Mouse (Mus musculus): ENCODE measurements around the gene Gm49450. TPM values are rescaled to one million over a fixed set of nuclear protein-coding genes. Genes with fewer than 3 reads are reported as not detected.
A peak's percentile ranks its signal among the peaks of the same experiment; 100 is the strongest.
"Not testable (repeated sequence)": the region's sequence is repeated elsewhere in the genome, so short reads cannot be mapped to it uniquely, and the experiment has no call there.

The Gm49450 gene
- total RNA-seq, 2 experiments from 2014 or later: not detected

GRCm38 (mm10) chr15:98930017-98930734 is 23.2 kb downstream of the Gm49450 start:
- DNase-seq (ENCODE audit: extremely low spot score in 1 of 2, low spot score in 1 of 2): no peak

GRCm38 (mm10) chr15:98928598-98929240 is 24.6 kb downstream of the Gm49450 start:
- peak; percentile 36 to 65 for DNase-seq (ENCODE audit: extremely low spot score in 1 of 2, low spot score in 1 of 2)

GRCm38 (mm10) chr15:98927566-98927965 is 25.8 kb downstream of the Gm49450 start:
- no peak for DNase-seq (ENCODE audit: extremely low spot score in 1 of 2, low spot score in 1 of 2)

DNA sequence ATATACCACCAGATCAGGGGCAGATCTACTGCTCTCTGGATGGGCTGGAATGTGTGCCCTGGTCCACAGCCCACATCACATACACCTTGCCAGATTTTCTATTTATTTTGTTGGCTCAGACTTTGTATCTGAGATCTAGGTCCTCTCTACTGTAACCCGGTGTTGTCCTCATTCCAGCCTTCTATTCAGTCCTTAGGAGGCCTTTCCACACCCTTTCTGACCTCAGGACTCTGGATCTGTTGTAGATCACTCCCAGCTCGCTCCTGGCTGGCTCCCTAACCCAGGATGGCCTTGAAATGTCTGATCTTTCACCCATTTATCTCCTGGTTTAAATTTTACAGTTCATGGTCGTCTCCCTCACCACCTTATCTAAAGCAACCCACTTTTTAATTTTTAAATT is 28.7 kb downstream of the Gm49450 start:
- no peak for DNase-seq (ENCODE audit: extremely low spot score in 1 of 2, low spot score in 1 of 2)

- no peak for DNase-seq (ENCODE audit: extremely low spot score in 1 of 2, low spot score in 1 of 2)
These were observed 30.3 kb downstream of the Gm49450 start for GRCm38 (mm10) chr15:98923031-98923537.

GRCm38 (mm10) chr15:98922581-98922980 is 30.8 kb downstream of the Gm49450 start:
- no peak for DNase-seq (ENCODE audit: extremely low spot score in 1 of 2, low spot score in 1 of 2)

DNA sequence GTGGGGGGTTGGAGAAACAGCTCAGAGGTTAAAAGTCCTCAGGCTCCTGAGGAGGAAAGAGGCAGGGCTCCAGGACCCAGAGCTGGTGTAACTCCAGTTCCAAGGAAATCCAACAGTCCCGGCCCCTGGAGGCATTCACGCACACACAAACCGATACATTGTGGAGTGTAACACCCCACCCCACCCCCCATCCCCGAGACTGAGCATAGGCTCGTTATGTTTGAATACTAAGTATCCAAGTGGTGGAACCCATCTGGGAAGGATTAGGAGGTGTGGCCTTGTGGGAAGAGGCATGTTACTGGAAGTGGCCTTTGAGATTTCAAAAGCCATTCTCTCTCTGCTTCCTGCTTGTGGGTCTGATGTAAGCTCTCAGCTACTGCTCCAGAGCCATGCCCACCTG is 31.8 kb downstream of the Gm49450 start:
- DNase-seq (ENCODE audit: extremely low spot score in 1 of 2, low spot score in 1 of 2): no peak

GRCm38 (mm10) chr15:98918499-98918895 is 34.9 kb downstream of the Gm49450 start:
- DNase-seq (ENCODE audit: extremely low spot score in 1 of 2, low spot score in 1 of 2): not testable (repeated sequence)

DNA sequence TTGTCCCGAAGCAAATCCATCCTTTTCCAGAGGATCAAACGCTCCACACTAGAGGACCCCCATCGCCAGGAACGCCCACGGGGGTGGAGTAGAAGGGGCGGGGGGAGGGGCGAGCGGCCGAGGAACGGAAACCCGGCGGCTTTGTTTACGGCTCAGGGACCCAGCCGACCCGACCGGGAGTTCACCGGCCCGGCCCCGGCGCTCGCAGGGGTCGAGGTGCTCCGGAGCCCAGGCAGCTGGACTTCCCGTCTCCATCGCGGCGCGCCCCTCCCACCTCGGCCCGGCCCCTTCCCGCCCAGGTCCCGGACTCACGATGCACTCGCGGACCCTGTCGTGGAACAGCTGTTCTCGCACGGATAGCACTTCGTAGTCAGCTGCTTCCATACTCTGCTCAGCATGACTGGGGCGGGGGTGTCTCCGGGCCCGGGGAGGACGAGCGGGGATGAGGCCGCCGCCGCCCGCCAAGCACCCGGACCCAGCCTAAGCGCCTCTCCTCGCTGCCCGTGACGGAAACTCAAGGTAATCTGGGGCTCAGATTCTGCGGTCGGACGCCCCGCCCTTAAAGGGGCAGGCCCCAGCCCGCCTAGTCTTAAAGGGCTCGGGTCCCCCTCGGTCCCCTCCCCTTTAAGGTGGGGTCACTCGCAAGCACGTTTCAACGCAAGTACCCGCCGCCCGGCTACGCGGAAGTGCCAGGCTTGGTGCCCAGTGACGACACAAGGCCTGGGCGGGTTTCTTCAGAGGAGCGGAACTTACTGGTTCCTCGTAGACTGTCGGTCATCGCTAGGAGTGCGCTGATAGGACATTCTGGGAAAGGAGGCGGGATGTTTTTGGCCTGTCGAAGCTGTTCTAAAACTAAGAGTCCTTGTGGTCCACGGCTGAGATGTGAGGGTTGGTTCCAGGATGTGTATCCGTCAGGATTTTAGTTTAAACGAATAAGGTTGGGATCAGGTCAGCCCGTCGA is 35.5 kb downstream of the Gm49450 start, which contains the start of gene Lmbr1l:
TSS of gene Lmbr1l (minus strand) at position 694 of the 961 bp plus-strand sequence.
- DNase-seq (ENCODE audit: extremely low spot score in 1 of 2, low spot score in 1 of 2): peak; percentile 93 to 97

DNA sequence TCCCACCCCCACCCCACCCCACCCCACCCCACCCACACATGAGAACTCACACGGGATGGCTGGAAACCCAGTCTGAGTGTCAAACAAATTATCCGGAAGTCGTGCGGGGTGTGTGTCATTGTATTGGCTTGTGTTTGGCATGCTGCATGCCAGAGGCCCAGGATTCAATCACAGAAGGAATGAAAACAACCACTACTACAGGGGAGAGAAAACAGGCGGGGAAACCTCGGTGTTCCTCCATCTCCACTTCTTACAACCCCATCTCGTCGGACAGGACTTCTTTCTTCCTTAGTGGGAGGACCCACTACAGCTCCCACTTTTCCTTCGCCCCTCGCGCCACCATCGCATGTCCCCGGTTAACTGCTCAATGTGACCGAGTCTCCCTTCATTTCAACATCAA is 36.3 kb downstream of the Gm49450 start:
- DNase-seq (ENCODE audit: extremely low spot score in 1 of 2, low spot score in 1 of 2): no peak

DNA sequence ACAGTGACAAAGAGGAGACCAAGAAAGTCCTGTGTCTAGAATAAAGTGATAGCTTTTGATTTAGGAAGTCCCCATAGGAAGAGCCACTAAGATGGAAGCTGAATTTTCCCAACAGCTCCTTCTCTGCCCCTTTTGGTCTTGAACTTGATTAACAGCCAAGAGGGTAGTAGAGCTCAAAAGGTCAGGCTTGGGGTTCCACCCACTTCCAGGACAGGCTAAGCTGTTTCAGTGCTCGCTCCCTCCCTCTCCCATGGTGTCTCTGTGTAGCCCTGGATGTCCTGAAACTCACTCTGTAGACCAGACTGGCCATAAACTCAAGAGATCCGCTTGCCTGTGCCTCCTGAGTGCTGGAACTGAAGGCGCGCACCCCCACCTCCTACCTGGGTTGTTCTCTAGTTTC is 37.3 kb downstream of the Gm49450 start:
- DNase-seq (ENCODE audit: extremely low spot score in 1 of 2, low spot score in 1 of 2): no peak

- no peak for DNase-seq (ENCODE audit: extremely low spot score in 1 of 2, low spot score in 1 of 2)
These were observed 38.4 kb downstream of the Gm49450 start for GRCm38 (mm10) chr15:98914903-98915302.

GRCm38 (mm10) chr15:98904692-98905091 is 48.7 kb downstream of the Gm49450 start:
- DNase-seq (ENCODE audit: extremely low spot score in 1 of 2, low spot score in 1 of 2): peak in 1 of 2 experiments; percentile 49

DNA sequence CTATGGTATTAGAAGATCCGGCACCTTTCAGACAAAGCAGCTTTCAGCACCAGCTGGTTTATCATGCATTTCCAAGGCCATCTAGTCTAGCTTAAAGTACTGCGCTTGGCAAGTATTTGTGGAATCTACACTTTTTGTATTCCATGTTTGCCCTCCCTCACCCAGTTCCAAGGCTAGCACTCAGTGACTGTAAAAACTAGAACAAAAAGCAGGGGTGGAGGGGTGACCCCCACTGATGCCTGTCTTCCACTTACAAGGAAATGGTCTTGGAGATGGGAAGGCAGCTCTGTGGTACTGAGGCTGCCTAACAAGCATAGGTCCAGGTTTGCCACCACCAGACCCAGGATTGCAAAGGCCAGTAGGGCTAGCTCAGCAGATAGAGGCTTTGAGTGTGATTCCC is 50.8 kb downstream of the Gm49450 start:
- DNase-seq (ENCODE audit: extremely low spot score in 1 of 2, low spot score in 1 of 2): no peak

GRCm38 (mm10) chr15:98901530-98901929 is 51.8 kb downstream of the Gm49450 start:
- DNase-seq (ENCODE audit: extremely low spot score in 1 of 2, low spot score in 1 of 2): no peak

DNA sequence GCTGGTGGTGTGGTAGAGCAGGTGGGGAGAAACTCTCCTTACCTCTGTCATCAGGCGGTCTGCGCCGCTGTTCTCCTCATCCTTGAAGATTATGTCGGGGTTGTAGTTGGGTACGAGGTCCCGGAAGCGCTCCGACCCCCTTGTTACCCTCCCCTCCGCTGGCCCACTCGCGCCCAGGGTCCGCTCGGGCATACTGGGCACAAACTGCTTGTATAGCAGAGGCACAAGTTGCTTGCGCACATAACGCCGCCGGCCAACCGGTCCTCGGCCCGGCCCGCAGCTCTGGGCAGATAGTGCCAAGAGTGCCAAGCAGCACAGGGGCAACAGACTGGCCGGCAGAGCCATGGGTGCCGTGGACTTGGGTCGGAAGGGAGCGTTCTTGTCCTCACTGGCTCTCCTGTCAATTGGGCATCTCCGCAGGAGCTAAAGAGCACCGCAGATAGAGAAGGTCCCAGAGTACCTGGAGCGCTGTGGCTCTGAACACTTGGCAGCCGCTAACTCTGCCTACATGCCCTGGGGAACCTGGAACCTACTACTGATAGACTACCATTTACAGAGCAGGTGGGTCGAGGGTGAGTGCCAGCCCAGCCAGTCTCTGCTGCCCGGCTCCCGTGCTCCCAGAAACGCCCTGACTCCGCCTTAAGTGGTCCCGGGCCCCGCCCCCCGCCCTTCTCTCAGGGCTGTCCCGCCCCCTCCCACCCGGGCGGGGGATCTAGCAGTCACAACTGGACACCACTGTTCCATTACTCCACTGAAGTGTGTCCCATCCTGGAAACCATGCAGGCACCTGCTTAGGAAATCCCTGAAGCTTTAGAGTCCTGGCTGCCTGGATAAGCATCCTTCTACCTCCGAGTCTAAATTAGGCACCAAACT is 55.2 kb downstream of the Gm49450 start, which contains the start of gene Dhh:
TSS of gene Dhh (minus strand) at position 613 of the 873 bp plus-strand sequence.
- DNase-seq (ENCODE audit: extremely low spot score in 1 of 2, low spot score in 1 of 2): no peak

GRCm38 (mm10) chr15:98897495-98897894 is 55.9 kb downstream of the Gm49450 start:
- no peak for DNase-seq (ENCODE audit: extremely low spot score in 1 of 2, low spot score in 1 of 2)

- DNase-seq (ENCODE audit: extremely low spot score in 1 of 2, low spot score in 1 of 2): no peak
These were observed 57.4 kb downstream of the Gm49450 start for GRCm38 (mm10) chr15:98895635-98896589.
